Mouse (Mus musculus) heart, embryonic 14.5 days (tissue): ENCODE measurements around the gene Jmjd8. TPM values are rescaled to one million over a fixed set of nuclear protein-coding genes. Genes with fewer than 3 reads are reported as not detected.

Source experiments
- ATAC-seq: fragments of 200-750 bp; cut with Nextera tagmentation; 2 replicates; pipeline ENCODE4 v1.8.0; 2017; ENCODE audit warnings: low read depth, moderate TSS enrichment; ENCODE audit not compliant: insufficient number of reproducible peaks, insufficient read depth, low FRiP score
- H3K27ac ChIP-seq, 2 experiments: fragments of 200-500 bp in 1 of 2; fragments of 300-500 bp in 1 of 2; sonication (generic) in 1 of 2; replicated peaks in 1 of 2; 2 replicates each; pipeline ENCODE4 v1.5.1; 2012 to 2014; ENCODE audit warnings: low read depth in 2 of 2, low read length in 2 of 2, control low read depth in 1 of 2, mild to moderate bottlenecking in 1 of 2, mixed read lengths in 1 of 2; ENCODE audit not compliant: control insufficient read depth in 1 of 2, insufficient read depth in 1 of 2
- H3K27me3 ChIP-seq: fragments of 300-500 bp; sonication (generic); 2 replicates; pipeline ENCODE4 v1.6.1; 2014; ENCODE audit warnings: mild to moderate bottlenecking, low read length, control low read depth; ENCODE audit not compliant: control insufficient read depth, insufficient read depth
- H3K36me3 ChIP-seq: fragments of 300-500 bp; sonication (generic); 2 replicates; pipeline ENCODE4 v1.6.1; 2014; ENCODE audit warnings: mild to moderate bottlenecking, control low read depth, low read length, mixed read lengths; ENCODE audit not compliant: control insufficient read depth, insufficient read depth
- H3K4me1 ChIP-seq, 2 experiments: fragments of 200-500 bp in 1 of 2; fragments of 300-500 bp in 1 of 2; sonication (generic) in 1 of 2; 2 replicates each; pipeline ENCODE4 v1.6.1; 2012 to 2014; ENCODE audit warnings: low read length in 2 of 2, control low read depth in 1 of 2, mixed read lengths in 1 of 2; ENCODE audit not compliant: control insufficient read depth in 2 of 2, insufficient read depth in 2 of 2
- H3K4me2 ChIP-seq: fragments of 300-500 bp; sonication (generic); 2 replicates; pipeline ENCODE4 v1.6.1; 2014; ENCODE audit warnings: mild to moderate bottlenecking, low read length
- H3K4me3 ChIP-seq, 2 experiments: fragments of 200-500 bp in 1 of 2; fragments of 300-500 bp in 1 of 2; sonication (generic) in 1 of 2; 2 replicates each; pipeline ENCODE4 v1.5.1; 2012 to 2014; ENCODE audit warnings: low read length in 2 of 2, mild to moderate bottlenecking in 2 of 2, control low read depth in 1 of 2, low read depth in 1 of 2, moderate library complexity in 1 of 2; ENCODE audit not compliant: control insufficient read depth in 1 of 2, insufficient read depth in 1 of 2
- H3K9ac ChIP-seq: fragments of 300-500 bp; sonication (generic); 2 replicates; pipeline ENCODE4 v1.6.1; 2014; ENCODE audit warnings: mild to moderate bottlenecking, low read length
- H3K9me3 ChIP-seq: fragments of 300-500 bp; sonication (generic); 2 replicates; pipeline ENCODE4 v1.6.1; 2016; ENCODE audit warnings: low read length, control low read depth; ENCODE audit not compliant: control insufficient read depth
- WGBS: fragments of 180-500 bp; shearing (Covaris S2); extraction: QIAGEN DNeasy Blood & Tissue Kit; methylation state at CpG from one replicate; pipeline ENCODE4 v1.1.7; 2014; 5-methylcytosine and 5-hydroxymethylcytosine counted together
- polyA plus RNA-seq: library from polyadenylated mRNA; unstranded; fragments of >200 nt; fragmentation: Nextera tagmentation; extraction: Ambion mirVana; gene quantifications from 2 replicates; pipeline ENCODE4 v1.2.1, GENCODE M21; 2014

The Jmjd8 gene
- polyA plus RNA-seq, 1 experiment from 2014 or later, result 30.0 TPM

DNA sequence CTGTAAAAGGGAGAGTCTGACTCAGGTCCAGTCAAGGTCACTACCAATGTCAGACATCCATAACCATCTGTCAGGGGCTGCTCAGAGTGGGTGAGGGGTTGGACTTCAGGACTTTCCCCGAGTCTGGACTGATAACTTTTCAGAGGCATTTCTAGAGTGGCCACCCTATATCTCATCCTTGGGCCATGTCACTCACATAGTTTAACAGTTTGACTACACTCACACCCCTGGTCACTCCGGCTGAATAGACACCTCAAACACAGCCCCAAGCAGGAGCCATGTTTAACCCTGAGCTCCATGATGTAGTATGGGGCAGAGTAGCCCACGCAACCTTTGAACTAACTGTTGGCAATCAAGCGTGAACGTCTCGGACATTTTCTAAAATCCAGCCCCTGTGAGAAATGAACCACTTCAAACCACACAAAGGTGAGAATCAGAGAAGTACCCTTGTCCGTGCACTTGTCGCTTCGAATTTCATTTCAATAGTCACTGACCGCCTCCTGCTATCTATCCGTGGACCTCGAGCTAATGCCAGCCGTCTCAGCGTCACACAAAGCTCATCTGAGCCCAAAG lies 45.6 kb downstream of the Jmjd8 start:
- Histone ChIP-seq H3K9me3 (no peaks in the 10 kb centered on the region), H3K4me1 (peaks cover 13 to 23% of the 10 kb centered on the region in 2 experiments), H3K4me2 (peak overlapping the region; percentile 90), H3K36me3 (peaks cover 16% of the 10 kb centered on the region; the same call in 1 of the 2 replicates), H3K4me3 (peak overlapping the region; percentile 58 to 77), H3K27me3 (no peaks in the 10 kb centered on the region), H3K27ac (peak overlapping the region; percentile 51 to 89), H3K9ac (peak overlapping the region; percentile 81)
- 9% methylated on average over 14 of the region's 14 CpGs for WGBS
- ATAC-seq, result no peak

DNA sequence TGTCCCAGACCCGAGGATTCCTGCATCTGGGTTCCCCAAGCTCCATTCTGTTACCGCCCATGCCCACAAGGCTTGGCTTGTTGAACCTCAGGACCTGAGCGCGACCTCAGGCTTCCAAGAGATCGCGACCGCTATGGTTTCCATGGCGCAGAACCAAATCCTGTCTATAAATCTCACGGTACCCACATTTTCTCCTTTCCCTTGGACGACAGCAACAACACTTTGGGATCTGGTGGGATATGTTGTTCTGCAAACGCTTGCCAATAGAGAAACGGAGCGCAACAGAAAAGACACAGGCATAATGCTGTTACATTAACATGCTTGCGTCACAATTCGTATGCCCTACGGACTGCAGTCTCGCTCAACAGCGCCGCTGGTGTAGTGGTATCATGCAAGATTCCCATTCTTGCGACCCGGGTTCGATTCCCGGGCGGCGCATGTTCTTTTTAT lies 46.1 kb downstream of the Jmjd8 start, which contains the start of gene Mettl26:
TSS of gene Mettl26 (plus strand) at position 354 of the 450 bp plus-strand sequence.
- Histone ChIP-seq H3K4me1 (peaks cover 13 to 23% of the 10 kb centered on the region in 2 experiments), H3K4me3 (peak within 1 kb of the TSS; percentile 58 to 77), H3K4me2 (peak within 1 kb of the TSS; percentile 90), H3K27me3 (no peaks in the 10 kb centered on the region), H3K27ac (peak within 1 kb of the TSS; percentile 82 to 89), H3K9ac (peak within 1 kb of the TSS; percentile 81), H3K36me3 (peaks cover 16% of the 10 kb centered on the region; the same call in 1 of the 2 replicates), H3K9me3 (no peaks in the 10 kb centered on the region)
- WGBS, result under 1% methylated on average over 25 of the region's 25 CpGs
- peak; percentile 49 for ATAC-seq

DNA sequence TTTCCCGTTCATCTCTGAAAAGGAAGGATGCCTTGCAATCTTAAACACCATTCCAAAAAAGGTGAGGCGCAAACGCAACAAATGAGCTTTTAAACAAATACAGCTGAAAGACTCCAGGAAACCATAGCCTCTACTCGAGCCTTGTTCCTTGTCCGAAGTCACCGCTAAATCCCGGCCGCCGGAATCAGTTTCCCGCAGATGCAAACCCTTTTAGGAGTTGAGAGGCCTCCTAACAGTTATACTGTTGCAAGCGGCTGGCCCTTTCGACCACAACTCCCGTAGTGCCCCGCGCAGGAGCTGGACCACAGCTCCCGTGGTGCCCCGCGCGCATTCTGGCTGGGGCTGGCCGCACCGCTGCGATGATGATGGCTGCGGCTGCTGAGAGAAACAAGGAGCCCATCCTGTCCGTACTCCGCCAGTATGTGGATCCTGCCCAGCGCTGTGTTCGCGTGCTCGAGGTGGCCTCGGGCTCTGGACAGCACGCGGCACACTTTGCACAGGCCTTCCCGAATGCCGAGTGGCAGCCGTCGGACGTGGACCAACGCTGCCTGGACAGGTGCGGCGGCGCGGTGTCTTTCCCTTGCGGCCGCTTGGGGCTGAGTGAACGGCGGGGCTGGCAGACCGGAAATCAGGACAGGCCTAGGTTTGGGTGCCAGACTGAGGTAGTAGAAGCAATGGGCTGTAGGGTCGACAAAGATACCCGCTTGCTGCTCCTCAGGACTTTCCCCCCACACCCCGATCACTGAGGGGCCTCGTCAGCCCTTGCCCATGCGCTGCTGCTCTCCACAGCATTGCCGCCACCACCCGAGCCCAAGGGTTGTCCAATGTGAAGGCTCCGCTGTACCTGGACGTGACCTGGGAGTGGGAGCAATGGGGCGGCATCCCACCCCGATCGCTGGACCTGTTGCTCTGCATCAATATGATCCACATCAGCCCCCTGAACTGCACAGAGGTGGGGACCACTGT lies 46.8 kb downstream of the Jmjd8 start:
- H3K4me1 ChIP-seq, result peaks cover 13 to 23% of the 10 kb centered on the region in 2 experiments
- peak overlapping the region; percentile 90 for H3K4me2 ChIP-seq
- peak overlapping the region; percentile 82 to 89 for H3K27ac ChIP-seq
- H3K36me3 ChIP-seq, result peaks cover 16% of the 10 kb centered on the region; the same call in 1 of the 2 replicates
- H3K27me3 ChIP-seq, result no peaks in the 10 kb centered on the region
- H3K4me3 ChIP-seq, result peak overlapping the region; percentile 58 to 77
- WGBS, result under 1% methylated on average over 59 of the region's 59 CpGs
- H3K9me3 ChIP-seq, result no peaks in the 10 kb centered on the region
- peak overlapping the region; percentile 81 for H3K9ac ChIP-seq
- peak; percentile 84 for ATAC-seq

GRCm38 (mm10) chr17:25876347-25876915 lies 47.8 kb downstream of the Jmjd8 start:
- Histone ChIP-seq H3K9me3 (no peaks in the 10 kb centered on the region), H3K4me2 (peak overlapping the region; percentile 90), H3K27ac (no peak overlapping the region), H3K27me3 (no peaks in the 10 kb centered on the region), H3K4me3 (peak overlapping the region in 1 of 2 experiments; percentile 77; a peak in 2 of 4 replicates), H3K9ac (no peak overlapping the region), H3K4me1 (peaks cover 18 to 24% of the 10 kb centered on the region in 2 experiments), H3K36me3 (peaks cover 16% of the 10 kb centered on the region; the same call in 1 of the 2 replicates)
- no peak for ATAC-seq
- 69% methylated on average over 10 of the region's 10 CpGs for WGBS

GRCm38 (mm10) chr17:25877025-25877424 lies 48.4 kb downstream of the Jmjd8 start:
- ATAC-seq, result no peak
- H3K36me3 ChIP-seq, result peaks cover 16% of the 10 kb centered on the region; the same call in 1 of the 2 replicates
- H3K4me1 ChIP-seq, result peaks cover 20 to 25% of the 10 kb centered on the region in 2 experiments
- no peak overlapping the region for H3K27ac ChIP-seq
- 77% methylated on average over 3 of the region's 3 CpGs for WGBS
- H3K27me3 ChIP-seq, result no peaks in the 10 kb centered on the region
- H3K9me3 ChIP-seq, result no peaks in the 10 kb centered on the region
- H3K4me2 ChIP-seq, result no peak overlapping the region
- H3K4me3 ChIP-seq, result no peak overlapping the region
- no peak overlapping the region for H3K9ac ChIP-seq

- H3K4me3 ChIP-seq, result no peak overlapping the region
- peaks cover 20% of the 10 kb centered on the region for H3K36me3 ChIP-seq
- H3K9ac ChIP-seq, result no peak overlapping the region
- H3K27me3 ChIP-seq, result no peaks in the 10 kb centered on the region
- no peak overlapping the region for H3K27ac ChIP-seq
- no peak overlapping the region for H3K4me2 ChIP-seq
- WGBS, result 93% methylated on average over 32 of the region's 32 CpGs
- no peak for ATAC-seq
- peaks cover 20 to 25% of the 10 kb centered on the region in 2 experiments for H3K4me1 ChIP-seq
- H3K9me3 ChIP-seq, result no peaks in the 10 kb centered on the region
Measured at GRCm38 (mm10) chr17:25877741-25878610, 49.3 kb downstream of the Jmjd8 start.
